Mouse (Mus musculus) kidney, postnatal 4 days (tissue): Measurements from ENCODE around the gene S100a10.

Experiments used
- DNase-seq, 2 experiments: peaks; one replicate each; pipeline ENCODE4 v3.0.0; 2021; ENCODE audit warnings: mixed read lengths in 2 of 2

The S100a10 gene

GRCm38 (mm10) chr3:93547749-93548540 lies 6.9 kb upstream of the S100a10 start:
- peak; percentile 42 to 63 for DNase-seq

- DNase-seq, result no peak
These were observed 6.2 kb upstream of the S100a10 start for GRCm38 (mm10) chr3:93548541-93549266.

GRCm38 (mm10) chr3:93549986-93550385 lies 4.9 kb upstream of the S100a10 start:
- DNase-seq, result no peak

- DNase-seq, result no peak
These were observed 2.7 kb upstream of the S100a10 start for GRCm38 (mm10) chr3:93551950-93552901.

GRCm38 (mm10) chr3:93553311-93553710 lies 1.6 kb upstream of the S100a10 start:
- no peak for DNase-seq

- DNase-seq, result peak in 1 of 2 experiments; percentile 27
These were observed 1.0 kb upstream of the S100a10 start for GRCm38 (mm10) chr3:93553765-93554378.

GRCm38 (mm10) chr3:93554379-93554980 lies 400 bp upstream of the S100a10 start:
- no peak for DNase-seq

- DNase-seq, result peak; percentile 47 to 65
These were observed 986 bp downstream of the S100a10 start for GRCm38 (mm10) chr3:93555878-93556254.

GRCm38 (mm10) chr3:93556599-93556998 lies 1.7 kb downstream of the S100a10 start:
- DNase-seq, result no peak

- no peak for DNase-seq
These were observed 2.6 kb downstream of the S100a10 start for GRCm38 (mm10) chr3:93557471-93557870.

- DNase-seq, result no peak
These were observed 5.1 kb downstream of the S100a10 start for GRCm38 (mm10) chr3:93559961-93560360.

- no peak for DNase-seq
These were observed 7.5 kb downstream of the S100a10 start for GRCm38 (mm10) chr3:93562372-93562771.

GRCm38 (mm10) chr3:93563216-93563615 lies 8.3 kb downstream of the S100a10 start:
- DNase-seq, result no peak

- DNase-seq, result no peak
These were observed 12.0 kb downstream of the S100a10 start for GRCm38 (mm10) chr3:93566892-93567291.

- no peak for DNase-seq
These were observed 12.8 kb downstream of the S100a10 start for GRCm38 (mm10) chr3:93567721-93568120.

- peak; percentile 49 to 74 for DNase-seq
These were observed 13.7 kb downstream of the S100a10 start for GRCm38 (mm10) chr3:93568428-93569040.

- DNase-seq, result no peak
These were observed 14.2 kb downstream of the S100a10 start for GRCm38 (mm10) chr3:93569046-93569445.

- no peak for DNase-seq
These were observed 17.3 kb downstream of the S100a10 start for GRCm38 (mm10) chr3:93572058-93572791.

- peak; percentile 22 to 44 for DNase-seq
These were observed 24.6 kb downstream of the S100a10 start for GRCm38 (mm10) chr3:93579317-93580038.

- no peak for DNase-seq
These were observed 25.1 kb downstream of the S100a10 start for GRCm38 (mm10) chr3:93580039-93580403.
